Mouse (Mus musculus): Measurements from ENCODE around the gene Igf2r. TPM values are rescaled to one million over a fixed set of nuclear protein-coding genes. Genes with fewer than 3 reads are reported as not detected.
A peak's percentile ranks its signal among the peaks of the same experiment; 100 is the strongest.

The Igf2r gene
- total RNA-seq, 2 experiments from 2014 or later = 25.8 to 25.9 TPM

- intact Hi-C loops (cut with DNase I) = no loop called here
- DNase-seq (ENCODE audit: low spot score in 2 of 2) = no peak
These were observed 15.0 kb downstream of the Igf2r start for GRCm38 (mm10) chr17:12754243-12755007.

- no peak for DNase-seq (ENCODE audit: low spot score in 2 of 2)
- intact Hi-C loops (cut with DNase I) = no loop called here
These were observed 16.4 kb downstream of the Igf2r start for GRCm38 (mm10) chr17:12753050-12753449.

GRCm38 (mm10) chr17:12751641-12752040, 17.8 kb downstream of the Igf2r start:
- DNase-seq (ENCODE audit: low spot score in 2 of 2) = no peak
- intact Hi-C loops (cut with DNase I) = no loop called here

- intact Hi-C loops (cut with DNase I) = no loop called here
- no peak for DNase-seq (ENCODE audit: low spot score in 2 of 2)
These were observed 18.2 kb downstream of the Igf2r start for GRCm38 (mm10) chr17:12751218-12751617.

GRCm38 (mm10) chr17:12750591-12751170, 18.8 kb downstream of the Igf2r start:
- intact Hi-C loops (cut with DNase I) = no loop called here
- no peak for DNase-seq (ENCODE audit: low spot score in 2 of 2)

- DNase-seq (ENCODE audit: low spot score in 2 of 2) = no peak
- intact Hi-C loops (cut with DNase I) = no loop called here
These were observed 19.8 kb downstream of the Igf2r start for GRCm38 (mm10) chr17:12749421-12750367.

GRCm38 (mm10) chr17:12745761-12746160, 23.7 kb downstream of the Igf2r start:
- DNase-seq (ENCODE audit: low spot score in 2 of 2) = no peak
- intact Hi-C loops (cut with DNase I) = no loop called here

GRCm38 (mm10) chr17:12744071-12744470, 25.4 kb downstream of the Igf2r start:
- DNase-seq (ENCODE audit: low spot score in 2 of 2) = no peak
- intact Hi-C loops (cut with DNase I) = no loop called here

- intact Hi-C loops (cut with DNase I) = no loop called here
- peak in 1 of 2 experiments; percentile 18 for DNase-seq (ENCODE audit: low spot score in 2 of 2)
These were observed 27.1 kb downstream of the Igf2r start for GRCm38 (mm10) chr17:12742151-12742908.

GRCm38 (mm10) chr17:12741218-12741968, 28.1 kb downstream of the Igf2r start:
- intact Hi-C loops (cut with DNase I) = no loop called here

GRCm38 (mm10) chr17:12740317-12740716, 29.1 kb downstream of the Igf2r start:
- DNase-seq (ENCODE audit: low spot score in 2 of 2) = no peak
- intact Hi-C loops (cut with DNase I) = no loop called here

More at GRCm38 (mm10) chr17:12741218-12741968, 28.1 kb downstream of the Igf2r start:
- peak; percentile 54 to 55 for DNase-seq (ENCODE audit: low spot score in 2 of 2)

GRCm38 (mm10) chr17:12739516-12739915, 29.9 kb downstream of the Igf2r start:
- no peak for DNase-seq (ENCODE audit: low spot score in 2 of 2)
- intact Hi-C loops (cut with DNase I) = no loop called here

GRCm38 (mm10) chr17:12737934-12738333, 31.5 kb downstream of the Igf2r start:
- intact Hi-C loops (cut with DNase I) = no loop called here
- peak; percentile 36 to 64 for DNase-seq (ENCODE audit: low spot score in 2 of 2)

- intact Hi-C loops (cut with DNase I) = no loop called here
- no peak for DNase-seq (ENCODE audit: low spot score in 2 of 2)
These were observed 35.1 kb downstream of the Igf2r start for GRCm38 (mm10) chr17:12734205-12734857.

- intact Hi-C loops (cut with DNase I) = no loop called here
- no peak for DNase-seq (ENCODE audit: low spot score in 2 of 2)
These were observed 36.3 kb downstream of the Igf2r start for GRCm38 (mm10) chr17:12733128-12733527.

- intact Hi-C loops (cut with DNase I) = no loop called here
These were observed 40.9 kb downstream of the Igf2r start for GRCm38 (mm10) chr17:12728536-12728935.

GRCm38 (mm10) chr17:12727748-12728147, 41.7 kb downstream of the Igf2r start:
- DNase-seq (ENCODE audit: low spot score in 2 of 2) = no peak
- intact Hi-C loops (cut with DNase I) = no loop called here

More at GRCm38 (mm10) chr17:12728536-12728935, 40.9 kb downstream of the Igf2r start:
- no peak for DNase-seq (ENCODE audit: low spot score in 2 of 2)

GRCm38 (mm10) chr17:12725871-12726270, 43.6 kb downstream of the Igf2r start:
- DNase-seq (ENCODE audit: low spot score in 2 of 2) = no peak
- intact Hi-C loops (cut with DNase I) = no loop called here

Data from left cerebral cortex, postnatal 14 days (tissue).